Mouse (Mus musculus) hindbrain, postnatal 0 days (tissue): Measurements from ENCODE around the gene Tubg1. TPM values are rescaled to one million over a fixed set of nuclear protein-coding genes. Genes with fewer than 3 reads are reported as not detected.
A peak's percentile ranks its signal among the peaks of the same experiment; 100 is the strongest.

Source experiments
- ATAC-seq: fragments of 200-750 bp; cut with Nextera tagmentation; 2 replicates; pipeline ENCODE4 v1.8.0; 2017; ENCODE audit warnings: mild to moderate bottlenecking, moderate TSS enrichment, moderate library complexity
- DNase-seq: peaks from one replicate; pipeline ENCODE4 v3.0.0-alpha.2; 2015; ENCODE audit warnings: low spot score
- H3K27ac ChIP-seq: fragments of 300-500 bp; sonication (generic); 2 replicates; pipeline ENCODE4 v1.5.1; 2014; ENCODE audit warnings: mild to moderate bottlenecking
- H3K27me3 ChIP-seq: fragments of 300-500 bp; sonication (generic); 2 replicates; pipeline ENCODE4 v1.6.1; 2014; ENCODE audit warnings: low read length, mixed read lengths; ENCODE audit not compliant: insufficient read depth
- H3K36me3 ChIP-seq: fragments of 300-500 bp; sonication (generic); 2 replicates; pipeline ENCODE4 v1.6.1; 2014; ENCODE audit warnings: low read length, mixed read lengths; ENCODE audit not compliant: insufficient read depth
- H3K4me1 ChIP-seq: fragments of 300-500 bp; sonication (generic); 2 replicates; pipeline ENCODE4 v1.6.1; 2014; ENCODE audit warnings: antibody characterized with exemption, low read length, mixed read lengths; ENCODE audit not compliant: insufficient read depth
- H3K4me2 ChIP-seq: fragments of 300-500 bp; sonication (generic); 2 replicates; pipeline ENCODE4 v1.6.1; 2014; ENCODE audit warnings: low read depth, mild to moderate bottlenecking, low read length, moderate library complexity, mixed read lengths
- H3K4me3 ChIP-seq: fragments of 300-500 bp; sonication (generic); 2 replicates; pipeline ENCODE4 v1.5.1; 2014; ENCODE audit warnings: low read length
- H3K9ac ChIP-seq: fragments of 300-500 bp; sonication (generic); replicated peaks from 2 replicates; pipeline ENCODE4 v1.6.1; 2014; ENCODE audit warnings: mild to moderate bottlenecking, low read length, moderate library complexity, mixed read lengths
- H3K9me3 ChIP-seq: fragments of 300-500 bp; sonication (generic); 2 replicates; pipeline ENCODE4 v1.6.1; 2016; ENCODE audit warnings: low read length, mixed read lengths
- CTCF ChIP-seq: IDR thresholded peaks from 2 replicates; pipeline ENCODE4 v1.5.1; 2016; ENCODE audit warnings: antibody characterized with exemption, control low read depth, low read depth
- WGBS: fragments of 180-500 bp; shearing (Covaris S2); extraction: QIAGEN DNeasy Blood & Tissue Kit; methylation state at CpG from one replicate; pipeline ENCODE4 v1.1.7; 2014; 5-methylcytosine and 5-hydroxymethylcytosine counted together
- polyA plus RNA-seq: library from polyadenylated mRNA; unstranded; fragments of >200 nt; fragmentation: Nextera tagmentation; extraction: Ambion mirVana; gene quantifications from 2 replicates; pipeline ENCODE4 v1.2.1, GENCODE M21; 2015
- total RNA-seq: library from RNA; depleted of rRNA; stranded (reverse); fragments of >200 nt; gene quantifications from 2 replicates; pipeline ENCODE4 v1.2.3, GENCODE M21; 2014

The Tubg1 gene
- total and polyA plus RNA-seq, 2 experiments from 2014 or later, result 68.3 to 72.8 TPM

DNA sequence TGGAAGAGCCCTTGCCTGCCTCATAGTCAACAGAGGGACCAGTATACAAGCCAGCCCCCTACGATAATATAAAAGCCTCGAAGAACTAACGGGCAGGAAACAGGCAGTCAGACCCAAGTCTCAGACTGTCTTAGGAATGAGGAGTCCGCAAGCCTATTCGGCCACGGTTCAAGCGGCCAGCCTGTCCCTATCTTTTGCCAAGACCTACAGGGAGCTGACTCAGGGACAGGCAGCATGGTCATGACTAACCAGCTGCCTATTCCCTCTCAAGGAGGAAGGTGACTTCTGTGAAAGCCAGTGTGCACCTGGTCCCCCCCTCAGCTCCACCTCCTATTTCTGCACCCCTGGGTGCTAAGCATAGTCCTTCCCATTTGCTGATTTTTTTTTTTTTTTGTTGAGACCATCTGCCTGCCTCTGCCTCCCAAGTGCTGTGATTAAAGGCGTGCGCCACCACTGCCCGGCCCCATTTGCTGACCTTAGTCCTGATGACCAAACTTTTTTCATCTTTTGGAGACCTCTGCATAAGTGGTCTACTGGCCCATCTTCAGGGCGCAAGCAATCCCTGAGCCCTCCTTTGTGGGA lies 9.3 kb downstream of the Tubg1 start:
- H3K4me3 ChIP-seq, result no peak overlapping the region
- DNase-seq, result no peak

DNA sequence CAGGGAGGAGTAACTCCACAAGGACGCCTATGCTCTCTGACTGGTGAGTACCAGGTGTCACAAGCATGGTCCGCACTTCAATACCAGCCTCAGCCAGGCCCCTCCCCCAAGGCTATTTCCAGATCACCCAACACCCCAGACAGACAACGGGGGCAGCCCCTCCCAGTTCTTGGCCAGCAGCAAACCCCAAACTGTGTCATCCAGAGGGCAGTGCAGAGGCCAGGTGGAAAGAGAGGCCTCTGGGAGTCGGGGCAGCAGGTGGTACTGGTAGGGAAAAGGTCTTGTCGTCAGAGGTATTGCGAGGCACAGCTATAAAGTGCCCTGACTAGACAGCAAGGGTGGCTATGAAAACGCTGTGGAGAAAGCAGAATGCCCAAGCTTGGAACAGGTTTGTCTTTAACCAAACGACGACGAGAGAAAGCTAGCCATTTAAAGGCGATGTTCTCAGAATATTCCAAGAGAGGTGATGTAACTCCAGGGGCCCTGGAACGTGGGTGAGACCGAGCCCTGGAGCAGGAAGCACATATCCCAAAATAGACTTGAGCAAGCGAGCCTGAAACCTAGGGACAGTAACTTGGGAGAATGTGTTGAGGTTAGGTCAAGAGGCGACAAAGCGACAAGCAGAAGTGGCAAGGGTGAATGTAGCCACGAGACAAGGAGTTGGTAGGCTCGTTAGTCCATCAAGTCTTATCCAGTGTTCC lies 10.5 kb downstream of the Tubg1 start:
- no peak for DNase-seq
- WGBS, result 55% methylated on average over 18 of the region's 18 CpGs

More for the DNA sequence above, 9.3 kb downstream of the Tubg1 start:
- TF ChIP-seq CTCF, result no peak
- peaks cover 11% of the 10 kb centered on the region for H3K36me3 ChIP-seq
- H3K27ac ChIP-seq, result no peak overlapping the region
- H3K9me3 ChIP-seq, result no peaks in the 10 kb centered on the region
- H3K4me2 ChIP-seq, result no peak overlapping the region
- 81% methylated on average over 11 of the region's 11 CpGs for WGBS
- H3K9ac ChIP-seq, result no peak overlapping the region
- no peaks in the 10 kb centered on the region for H3K27me3 ChIP-seq
- H3K4me1 ChIP-seq, result no peaks in the 10 kb centered on the region
- no peak for ATAC-seq

DNA sequence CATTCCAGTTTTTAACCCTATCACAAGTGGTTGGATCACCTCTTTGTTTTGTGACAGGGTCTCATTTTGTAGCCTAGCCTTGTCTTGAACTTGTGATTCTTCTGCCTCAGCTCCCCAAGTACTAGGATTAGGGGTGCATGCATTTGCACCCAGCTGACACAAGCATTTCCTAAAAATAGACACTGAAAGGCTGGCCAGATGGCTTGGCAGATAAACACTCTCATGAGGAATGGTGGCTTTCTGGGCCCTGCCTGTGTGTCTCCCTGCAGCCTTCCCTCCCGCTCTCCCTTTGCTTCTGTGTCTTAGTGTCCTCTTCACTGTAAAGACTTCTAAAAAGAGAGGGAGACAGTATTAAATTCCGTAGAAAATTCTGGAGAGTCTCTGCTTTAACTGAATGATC lies 11.4 kb downstream of the Tubg1 start:
- H3K9ac ChIP-seq, result no peak overlapping the region
- DNase-seq, result no peak
- H3K4me1 ChIP-seq, result no peaks in the 10 kb centered on the region
- no peak overlapping the region for H3K27ac ChIP-seq
- no peak overlapping the region for H3K4me2 ChIP-seq
- no peak for ATAC-seq
- WGBS, result 83% methylated on average over 2 of the region's 2 CpGs
- no peaks in the 10 kb centered on the region for H3K9me3 ChIP-seq
- H3K27me3 ChIP-seq, result no peaks in the 10 kb centered on the region
- H3K36me3 ChIP-seq, result peaks cover 7% of the 10 kb centered on the region
- no peak overlapping the region for H3K4me3 ChIP-seq
- no peak for TF ChIP-seq CTCF

More for the DNA sequence above, 10.5 kb downstream of the Tubg1 start:
- H3K36me3 ChIP-seq, result peaks cover 11% of the 10 kb centered on the region
- H3K4me2 ChIP-seq, result no peak overlapping the region
- no peak for TF ChIP-seq CTCF
- H3K4me3 ChIP-seq, result no peak overlapping the region
- no peaks in the 10 kb centered on the region for H3K27me3 ChIP-seq
- no peak for ATAC-seq
- no peak overlapping the region for H3K27ac ChIP-seq
- no peaks in the 10 kb centered on the region for H3K9me3 ChIP-seq
- no peak overlapping the region for H3K9ac ChIP-seq
- H3K4me1 ChIP-seq, result no peaks in the 10 kb centered on the region

DNA sequence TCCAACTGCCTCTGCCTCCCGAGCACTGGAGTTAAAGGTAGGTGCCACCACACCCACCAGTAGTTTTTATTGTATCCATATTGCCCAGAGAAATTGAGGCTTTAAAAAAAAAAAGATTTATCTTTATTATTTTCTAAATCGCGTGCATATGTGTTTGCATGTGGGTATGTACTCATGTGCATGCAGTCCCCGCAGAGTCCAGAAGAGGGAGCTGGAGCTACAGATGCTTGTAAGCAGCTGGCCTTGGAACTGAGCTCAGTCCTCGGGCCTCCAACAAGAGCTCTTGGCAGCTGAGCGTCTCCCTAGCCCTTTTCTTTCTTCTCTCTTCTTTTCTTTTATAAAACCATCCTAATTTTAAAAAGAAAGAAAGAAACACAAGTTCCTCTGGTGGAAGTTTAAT lies 12.0 kb downstream of the Tubg1 start:
- no peak overlapping the region for H3K27ac ChIP-seq
- H3K9ac ChIP-seq, result no peak overlapping the region
- TF ChIP-seq CTCF, result peak; percentile 64
- no peak overlapping the region for H3K4me3 ChIP-seq
- DNase-seq (peak; percentile 79), ATAC-seq (no peak)
- WGBS, result 90% methylated on average over 6 of the region's 6 CpGs
- no peaks in the 10 kb centered on the region for H3K4me1 ChIP-seq
- H3K9me3 ChIP-seq, result no peaks in the 10 kb centered on the region
- no peak overlapping the region for H3K4me2 ChIP-seq
- peaks cover 2% of the 10 kb centered on the region; the same call in 1 of the 2 replicates for H3K36me3 ChIP-seq
- H3K27me3 ChIP-seq, result no peaks in the 10 kb centered on the region

DNA sequence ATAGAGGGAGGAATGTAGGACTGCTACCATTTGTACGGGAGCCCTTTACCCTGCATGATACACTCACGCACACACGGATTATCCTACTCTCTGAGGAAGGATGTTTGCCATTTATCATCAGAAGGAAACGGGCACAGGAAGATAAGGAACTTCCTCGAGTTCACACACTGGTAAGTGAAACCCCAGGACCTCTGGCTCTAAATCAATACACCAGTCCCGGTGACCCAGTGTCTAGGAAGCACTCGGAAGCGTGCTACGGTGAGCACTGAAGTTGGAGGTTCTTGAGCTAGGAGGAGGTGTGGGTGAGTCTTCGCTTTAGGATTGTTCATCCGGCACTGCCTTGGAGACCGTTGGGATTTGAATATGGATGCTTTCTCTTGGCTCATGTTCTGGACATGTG lies 13.3 kb downstream of the Tubg1 start:
- no peak overlapping the region for H3K4me3 ChIP-seq
- no peaks in the 10 kb centered on the region for H3K27me3 ChIP-seq
- ATAC-seq (no peak), DNase-seq (no peak)
- no peaks in the 10 kb centered on the region for H3K4me1 ChIP-seq
- H3K4me2 ChIP-seq, result no peak overlapping the region
- no peak for TF ChIP-seq CTCF
- no peak overlapping the region for H3K9ac ChIP-seq
- WGBS, result 73% methylated on average over 12 of the region's 12 CpGs
- no peaks in the 10 kb centered on the region for H3K36me3 ChIP-seq
- H3K9me3 ChIP-seq, result no peaks in the 10 kb centered on the region
- H3K27ac ChIP-seq, result no peak overlapping the region

DNA sequence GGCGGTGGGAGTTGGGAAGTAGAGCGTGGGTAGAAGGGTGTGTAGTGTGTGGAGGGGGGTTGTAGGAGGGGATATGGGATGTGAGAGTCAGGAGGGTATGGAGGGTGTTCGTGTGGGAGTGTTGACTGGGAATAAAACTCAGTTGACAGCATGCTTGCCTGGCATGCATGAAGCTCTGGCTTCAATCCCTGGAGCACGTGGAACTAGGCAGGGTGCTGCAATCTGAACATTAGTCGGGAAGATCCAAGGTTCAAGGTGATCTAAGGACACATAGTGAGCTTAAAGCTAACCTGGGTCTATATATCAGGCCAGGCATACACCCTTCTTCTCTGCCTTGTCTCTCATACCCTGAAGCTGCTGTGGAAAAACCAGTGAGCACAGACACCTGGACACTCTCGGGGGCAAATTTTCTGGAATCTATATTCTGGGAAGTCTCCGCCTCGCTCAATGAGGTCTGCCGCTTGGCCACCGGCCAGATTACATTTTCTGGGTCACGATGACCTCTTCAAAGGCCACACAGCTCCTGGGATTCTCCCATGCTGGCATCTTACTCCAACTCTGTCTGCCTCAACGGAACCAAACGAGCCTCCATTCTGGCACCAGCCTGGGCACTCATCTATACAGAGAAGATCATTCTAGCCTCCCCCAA lies 14.6 kb downstream of the Tubg1 start:
- no peak overlapping the region for H3K9ac ChIP-seq
- H3K9me3 ChIP-seq, result no peaks in the 10 kb centered on the region
- no peaks in the 10 kb centered on the region for H3K27me3 ChIP-seq
- no peak for TF ChIP-seq CTCF
- DNase-seq (no peak), ATAC-seq (no peak)
- H3K4me2 ChIP-seq, result no peak overlapping the region
- no peak overlapping the region for H3K4me3 ChIP-seq
- 64% methylated on average over 13 of the region's 13 CpGs for WGBS
- H3K4me1 ChIP-seq, result no peaks in the 10 kb centered on the region
- no peaks in the 10 kb centered on the region for H3K36me3 ChIP-seq
- H3K27ac ChIP-seq, result no peak overlapping the region

DNA sequence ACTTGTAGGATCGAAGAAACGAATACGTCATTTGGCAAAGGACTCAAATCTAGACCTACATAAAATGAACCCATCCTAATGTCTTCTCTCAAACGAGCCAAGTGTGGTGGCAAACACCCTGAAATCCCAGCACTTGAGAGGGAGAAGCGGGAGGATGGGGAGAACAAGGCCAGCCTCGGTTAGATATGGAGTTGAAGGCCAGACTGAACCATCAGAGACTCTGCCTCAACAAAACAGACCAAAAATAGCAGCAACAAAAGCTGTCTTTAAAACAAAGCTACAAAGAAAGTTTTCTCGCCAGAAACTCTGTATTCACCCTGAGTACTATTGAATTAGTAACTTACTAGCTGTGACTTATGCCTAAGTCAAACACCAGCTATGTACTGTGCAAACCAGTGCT lies 17.3 kb downstream of the Tubg1 start:
- ATAC-seq (no peak), DNase-seq (no peak)
- 77% methylated on average over 7 of the region's 7 CpGs for WGBS
- Histone ChIP-seq H3K27me3 (no peaks in the 10 kb centered on the region), H3K9me3 (no peaks in the 10 kb centered on the region), H3K27ac (no peak overlapping the region), H3K36me3 (no peaks in the 10 kb centered on the region), H3K4me2 (no peak overlapping the region), H3K4me3 (no peak overlapping the region), H3K9ac (no peak overlapping the region), H3K4me1 (no peaks in the 10 kb centered on the region)
- no peak for TF ChIP-seq CTCF
